Mouse (Mus musculus): ENCODE results near the gene Hemgn. TPM values are rescaled to one million over a fixed set of nuclear protein-coding genes. Genes with fewer than 3 reads are reported as not detected.

The Hemgn gene
- polyA plus RNA-seq, 1 experiment = 0.12 TPM

GRCm38 (mm10) chr4:46361258-46361657 is 52.0 kb downstream of the Hemgn start:
- peak; percentile 59 to 87 for DNase-seq (ENCODE audit: extremely low spot score in 1 of 2, low spot score in 1 of 2)

- DNase-seq (ENCODE audit: extremely low spot score in 1 of 2, low spot score in 1 of 2) = no peak
Observed at GRCm38 (mm10) chr4:46359539-46360253, 53.6 kb downstream of the Hemgn start.

GRCm38 (mm10) chr4:46356351-46357133 is 56.8 kb downstream of the Hemgn start:
- peak in 1 of 2 experiments; percentile 55 for DNase-seq (ENCODE audit: extremely low spot score in 1 of 2, low spot score in 1 of 2)

- DNase-seq (ENCODE audit: extremely low spot score in 1 of 2, low spot score in 1 of 2) = no peak
Observed at GRCm38 (mm10) chr4:46353045-46353444, 60.3 kb downstream of the Hemgn start.

GRCm38 (mm10) chr4:46349530-46349929 is 63.8 kb downstream of the Hemgn start:
- no peak for DNase-seq (ENCODE audit: extremely low spot score in 1 of 2, low spot score in 1 of 2)

GRCm38 (mm10) chr4:46348897-46349296 is 64.4 kb downstream of the Hemgn start:
- DNase-seq (ENCODE audit: extremely low spot score in 1 of 2, low spot score in 1 of 2) = no peak

GRCm38 (mm10) chr4:46347580-46348515 is 65.5 kb downstream of the Hemgn start:
- DNase-seq (ENCODE audit: extremely low spot score in 1 of 2, low spot score in 1 of 2) = no peak

- DNase-seq (ENCODE audit: extremely low spot score in 1 of 2, low spot score in 1 of 2) = no peak
Observed at GRCm38 (mm10) chr4:46347141-46347540, 66.2 kb downstream of the Hemgn start.

- no peak for DNase-seq (ENCODE audit: extremely low spot score in 1 of 2, low spot score in 1 of 2)
Observed at GRCm38 (mm10) chr4:46346221-46346620, 67.1 kb downstream of the Hemgn start.

- no peak for DNase-seq (ENCODE audit: extremely low spot score in 1 of 2, low spot score in 1 of 2)
Observed at GRCm38 (mm10) chr4:46345773-46346100, 67.6 kb downstream of the Hemgn start.

GRCm38 (mm10) chr4:46345056-46345772 is 68.1 kb downstream of the Hemgn start:
- no peak for DNase-seq (ENCODE audit: extremely low spot score in 1 of 2, low spot score in 1 of 2)

GRCm38 (mm10) chr4:46344288-46344687 is 69.0 kb downstream of the Hemgn start:
- no peak for DNase-seq (ENCODE audit: extremely low spot score in 1 of 2, low spot score in 1 of 2)

Other genes starting within 250 kb of the Hemgn start
- gene Xpa, start 217.2 kb downstream of the Hemgn start, polyA plus RNA-seq (2012; rRNA removed) = 23.7 and 26.2 TPM in 2 replicates
- gene Foxe1, start 69.9 kb downstream of the Hemgn start, polyA plus RNA-seq (2012; rRNA removed) = not detected in 2 replicates
- gene Trmo, start 24.1 kb downstream of the Hemgn start, polyA plus RNA-seq (2012; rRNA removed) = 5.3 and 6.6 TPM in 2 replicates
- 57.1 and 58.3 TPM in 2 replicates for gene Anp32b, start 37.4 kb upstream of the Hemgn start, polyA plus RNA-seq (2012; rRNA removed)
- gene Nans, start 75.7 kb upstream of the Hemgn start, polyA plus RNA-seq (2012; rRNA removed) = 19.1 and 20.6 TPM in 2 replicates
- 1.00 and 1.1 TPM in 2 replicates for gene Trim14, start 122.6 kb upstream of the Hemgn start, polyA plus RNA-seq (2012; rRNA removed)
- 13.3 and 15.2 TPM in 2 replicates for gene Coro2a, start 188.7 kb upstream of the Hemgn start, polyA plus RNA-seq (2012; rRNA removed)
- 3.0 and 4.2 TPM in 2 replicates for gene Tbc1d2, start 236.7 kb upstream of the Hemgn start, polyA plus RNA-seq (2012; rRNA removed)

Data from frontal cortex, adult 2 months (tissue).